Mouse (Mus musculus) ES-E14 (cell line): ENCODE data around the gene Gm11172. TPM values are rescaled to one million over a fixed set of nuclear protein-coding genes. Genes with fewer than 3 reads are reported as not detected.
"Not testable (repeated sequence)": the region's sequence is repeated elsewhere in the genome, so short reads cannot be mapped to it uniquely, and the experiment has no call there.

Source experiments
- DNase-seq: peaks from one replicate; pipeline ENCODE4 v3.0.0-alpha.2; 2013; ENCODE audit warnings: low read depth, low spot score
- H3K27ac ChIP-seq: 2 replicates; pipeline ENCODE4 v1.5.1; 2012; ENCODE audit warnings: low read depth, mild to moderate bottlenecking, low read length, moderate library complexity, mixed read lengths; ENCODE audit not compliant: poor library complexity, insufficient read depth, severe bottlenecking
- H3K36me3 ChIP-seq: 2 replicates; pipeline ENCODE4 v1.6.1; 2012; ENCODE audit warnings: mild to moderate bottlenecking, low read length, moderate library complexity, mixed read lengths; ENCODE audit not compliant: control insufficient read depth, poor library complexity, insufficient read depth, severe bottlenecking
- H3K4me1 ChIP-seq, 2 experiments: fragments of 150-350 bp in 1 of 2; sonication (generic) in 1 of 2; 2 replicates each; pipeline ENCODE4 v1.6.1; 2012; ENCODE audit warnings: low read length in 2 of 2, mild to moderate bottlenecking in 1 of 2, mixed read lengths in 1 of 2; ENCODE audit not compliant: control insufficient read depth in 2 of 2, insufficient read depth in 2 of 2, poor library complexity in 1 of 2
- H3K4me3 ChIP-seq, 2 experiments: fragments of 150-350 bp in 1 of 2; sonication (generic) in 1 of 2; 2 replicates each; pipeline ENCODE4 v1.5.1; 2012; ENCODE audit warnings: low read length in 2 of 2, low read depth in 1 of 2, mild to moderate bottlenecking in 1 of 2, mixed read lengths in 1 of 2; ENCODE audit not compliant: insufficient read depth in 1 of 2, poor library complexity in 1 of 2, severe bottlenecking in 1 of 2
- H3K9ac ChIP-seq: 2 replicates; pipeline ENCODE4 v1.6.1; 2012; ENCODE audit warnings: low read depth, mild to moderate bottlenecking, low read length, mixed read lengths; ENCODE audit not compliant: poor library complexity, insufficient read depth, severe bottlenecking
- H3K9me3 ChIP-seq: fragments of 150-350 bp; sonication (generic); 2 replicates; pipeline ENCODE4 v1.6.1; 2012; ENCODE audit warnings: low read depth, mild to moderate bottlenecking, low read length; ENCODE audit not compliant: control insufficient read depth, insufficient read depth
- CHD2 ChIP-seq: IDR thresholded peaks from 2 replicates; pipeline ENCODE4 v1.6.1; 2014; ENCODE audit warnings: mild to moderate bottlenecking, low read depth, low read length, inconsistent platforms
- HCFC1 ChIP-seq: IDR thresholded peaks from 2 replicates; pipeline ENCODE4 v1.6.1; 2012; ENCODE audit warnings: low read length, inconsistent platforms, borderline replicate concordance; ENCODE audit not compliant: insufficient read depth
- MAFK ChIP-seq: IDR thresholded peaks from 2 replicates; pipeline ENCODE4 v1.6.1; 2014; ENCODE audit warnings: mild to moderate bottlenecking, low read depth, low read length, inconsistent platforms; ENCODE audit not compliant: insufficient read depth
- ZC3H11A ChIP-seq: IDR thresholded peaks from 2 replicates; pipeline ENCODE4 v1.6.1; 2012; ENCODE audit warnings: low read depth, mild to moderate bottlenecking, inconsistent platforms, low read length, borderline replicate concordance
- ZNF384 ChIP-seq: IDR thresholded peaks from 2 replicates; pipeline ENCODE4 v1.6.1; 2012; ENCODE audit warnings: low read depth, low read length, inconsistent platforms
- in situ Hi-C, 2 experiments: fragments of 600-800 bp; cut with MboI; formaldehyde crosslinking; loops; one replicate each; pipeline ENCODE4 v1.15.1; 2025; ENCODE audit warnings: low sequenced_read_pairs in 2 of 2, inconsistent platforms in 1 of 2; ENCODE audit not compliant: unreplicated experiment in 2 of 2
- total RNA-seq: library from RNA; depleted of rRNA; stranded (reverse); fragments of 300-350 nt; gene quantifications from 2 replicates; pipeline ENCODE4 v1.2.3, GENCODE M21; 2012

Gene Gm11172
- total RNA-seq, 1 experiment = not detected

DNA sequence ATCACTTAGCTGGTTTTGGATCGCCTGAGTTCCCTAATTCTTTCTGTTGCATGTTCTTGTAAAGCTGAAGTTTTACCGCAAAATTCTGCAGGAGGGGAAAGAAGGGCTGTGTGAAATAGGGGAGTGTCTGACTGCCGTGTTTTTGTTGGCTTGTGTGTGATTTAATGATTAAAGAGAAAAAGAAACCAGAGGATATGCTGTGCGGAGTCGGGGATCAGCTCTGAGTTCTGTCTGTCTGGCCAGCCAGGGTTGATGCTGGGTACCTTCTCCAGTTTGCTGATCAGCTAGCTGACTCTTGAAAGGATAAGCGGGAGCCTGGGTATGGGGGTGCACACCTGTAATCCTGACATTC, 31.6 kb downstream of the Gm11172 start:
- no peak for DNase-seq
- Histone ChIP-seq H3K4me3 (0 out of 4 replicates have a peak overlapping the region, but pooled peaks of 1 of the 2 experiments have one; percentile 45), H3K27ac (no peak overlapping the region), H3K4me1 (peaks cover 2 to 11% of the 10 kb centered on the region in 2 experiments; a peak in 3 of 4 replicates), H3K9me3 (no peaks in the 10 kb centered on the region), H3K9ac (no peak overlapping the region), H3K36me3 (no peaks in the 10 kb centered on the region)
- no peak for TF ChIP-seq ZC3H11A
- no peak for TF ChIP-seq ZNF384
- no peak for TF ChIP-seq HCFC1
- no peak for TF ChIP-seq MAFK
- TF ChIP-seq CHD2 = no peak
- in situ Hi-C loops = loop anchor here in 1 of 2 experiments (10.0 kb wide), 1 partner anchor 269 kb away; no protein-coding TSS in a partner anchor

DNA sequence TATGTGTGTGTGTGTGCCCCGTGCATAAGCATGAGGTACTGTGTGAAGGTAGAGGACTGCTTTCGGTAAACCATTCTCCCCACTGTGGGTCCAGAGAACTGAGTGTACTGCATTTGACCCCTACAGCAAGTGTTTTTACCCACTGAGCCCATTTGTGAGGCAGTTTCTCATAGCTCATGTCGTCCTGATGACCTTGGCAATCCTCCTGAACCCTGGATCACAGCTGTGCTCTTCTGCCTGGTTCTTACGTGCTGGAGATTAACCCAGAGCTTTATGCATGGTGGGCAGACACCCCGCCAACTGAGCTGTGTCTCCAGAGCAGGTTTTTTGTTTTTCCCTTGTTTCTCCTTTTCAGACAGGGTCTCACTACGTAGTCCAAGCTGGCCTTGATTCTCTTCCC, 33.2 kb downstream of the Gm11172 start:
- no peak for DNase-seq
- Histone ChIP-seq H3K9ac (no peak overlapping the region), H3K27ac (no peak overlapping the region), H3K4me1 (peaks cover 2 to 9% of the 10 kb centered on the region in 2 experiments; a peak in 3 of 4 replicates), H3K4me3 (no peak overlapping the region), H3K9me3 (no peaks in the 10 kb centered on the region), H3K36me3 (no peaks in the 10 kb centered on the region)
- TF ChIP-seq ZC3H11A (no peak), ZNF384 (no peak), CHD2 (no peak), MAFK (no peak), HCFC1 (no peak)
- in situ Hi-C loops = loop anchor here in 1 of 2 experiments (10.0 kb wide), 1 partner anchor 271 kb away; no protein-coding TSS in a partner anchor

DNA sequence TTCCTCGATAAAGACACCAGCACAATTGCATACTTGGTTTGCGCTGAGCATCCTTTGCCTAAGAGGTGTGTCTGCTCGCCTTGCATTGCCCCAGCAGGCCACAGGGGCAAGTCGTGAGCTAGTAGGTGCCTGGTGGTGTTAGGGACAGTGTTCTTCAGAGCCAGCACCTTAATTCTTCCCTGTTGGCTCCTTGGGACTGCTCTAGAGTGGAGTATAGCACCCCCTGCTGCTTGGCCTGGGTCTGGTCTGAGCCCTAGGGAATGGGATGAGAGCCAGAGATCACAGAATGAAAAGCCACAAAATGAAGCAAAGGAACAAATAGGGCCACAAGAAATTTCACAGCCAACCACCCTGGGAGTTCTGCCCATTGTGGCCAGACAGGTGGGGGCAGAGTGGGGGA, 33.8 kb downstream of the Gm11172 start:
- Histone ChIP-seq H3K27ac (no peak overlapping the region), H3K36me3 (no peaks in the 10 kb centered on the region), H3K9ac (no peak overlapping the region), H3K9me3 (no peaks in the 10 kb centered on the region), H3K4me3 (no peak overlapping the region), H3K4me1 (peaks cover 2 to 7% of the 10 kb centered on the region in 2 experiments; a peak in 3 of 4 replicates)
- TF ChIP-seq CHD2 (no peak), ZC3H11A (0 out of 2 replicates have a peak, but pooled peaks have one; percentile 29)
- in situ Hi-C loops = loop anchor here in 1 of 2 experiments (10.0 kb wide), 1 partner anchor 272 kb away; no protein-coding TSS in a partner anchor
- peak; percentile 64 for DNase-seq

DNA sequence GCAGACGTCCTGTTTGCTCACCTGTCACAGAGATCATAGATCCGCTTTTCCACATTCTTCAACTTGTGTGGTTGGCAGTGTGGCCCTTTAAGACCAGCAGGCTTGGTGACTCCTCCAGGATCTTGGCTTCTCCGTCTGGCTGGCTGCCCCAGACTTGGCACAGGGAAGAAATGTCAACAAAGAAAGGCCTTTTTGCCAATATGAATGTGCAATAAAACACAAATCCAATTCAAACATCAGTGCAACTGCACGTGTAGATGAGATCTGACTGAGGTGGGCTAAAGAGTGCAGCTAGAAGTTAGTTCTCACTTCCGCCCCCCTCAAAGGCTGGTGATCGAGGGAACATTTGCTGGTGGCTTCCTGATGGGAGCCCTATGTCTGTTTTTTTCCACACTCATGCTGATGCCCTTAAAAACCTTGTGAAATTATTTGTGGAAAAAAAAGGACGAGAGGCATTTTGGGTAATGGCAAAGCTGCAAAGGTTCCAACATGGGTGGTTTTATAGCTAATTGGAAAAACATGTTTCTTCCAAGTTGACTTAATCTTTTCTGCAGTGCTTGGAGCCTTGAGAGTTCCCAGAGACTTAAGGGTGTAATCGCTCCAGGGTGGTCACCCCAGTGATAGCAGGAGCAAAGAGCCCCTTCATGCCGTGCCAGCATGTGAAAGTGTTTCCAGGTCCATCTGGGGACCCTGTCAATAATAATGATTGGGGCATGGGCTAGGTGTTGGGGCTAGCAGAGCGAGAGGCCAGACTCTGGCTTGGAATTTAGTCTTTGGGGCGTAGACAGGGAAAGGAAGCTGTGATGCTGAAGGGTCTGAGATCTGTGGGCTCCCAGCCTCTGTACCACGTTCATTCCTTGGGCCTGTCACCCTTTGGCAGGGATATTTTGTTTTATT, 37.5 kb downstream of the Gm11172 start:
- Histone ChIP-seq H3K9ac (no peak overlapping the region), H3K4me3 (no peak overlapping the region), H3K9me3 (no peaks in the 10 kb centered on the region), H3K27ac (no peak overlapping the region), H3K36me3 (no peaks in the 10 kb centered on the region), H3K4me1 (peaks cover 0 to 2% of the 10 kb centered on the region in 2 experiments; a peak in 1 of 4 replicates)
- DNase-seq = no peak
- TF ChIP-seq ZC3H11A (no peak), CHD2 (no peak), HCFC1 (no peak), ZNF384 (no peak), MAFK (no peak)
- in situ Hi-C loops = loop anchor here (10.0 to 25.0 kb wide), 2 partner anchors 275 to 288 kb away; no protein-coding TSS in a partner anchor

DNA sequence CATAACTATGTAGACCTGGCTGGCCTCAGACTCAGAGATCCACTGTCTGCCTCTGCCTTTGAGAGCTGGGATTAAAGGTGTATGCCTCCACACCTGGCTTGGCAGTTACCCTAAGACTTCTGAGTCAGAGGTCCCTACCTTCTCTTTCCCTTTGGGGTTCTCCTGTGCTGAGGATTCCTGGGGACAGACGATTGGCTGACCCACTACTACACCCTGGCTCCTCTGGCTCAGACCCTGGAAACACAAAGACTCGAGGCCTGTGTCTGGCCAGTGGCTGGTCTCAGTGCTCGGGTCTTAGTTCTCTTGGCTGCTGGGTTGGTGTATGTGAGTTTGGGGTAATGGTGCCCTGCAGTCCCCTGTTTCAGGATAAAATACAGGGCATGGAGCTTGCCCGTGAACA, 38.2 kb downstream of the Gm11172 start:
- Histone ChIP-seq H3K4me3 (no peak overlapping the region), H3K36me3 (no peaks in the 10 kb centered on the region), H3K9ac (no peak overlapping the region), H3K27ac (no peak overlapping the region), H3K9me3 (no peaks in the 10 kb centered on the region), H3K4me1 (peaks cover 0 to 2% of the 10 kb centered on the region in 2 experiments; a peak in 1 of 4 replicates)
- in situ Hi-C loops = loop anchor here in 1 of 2 experiments (25.0 kb wide), 1 partner anchor 289 kb away; no protein-coding TSS in a partner anchor
- DNase-seq = no peak
- TF ChIP-seq ZNF384 (no peak), HCFC1 (no peak), MAFK (no peak), ZC3H11A (no peak), CHD2 (no peak)

DNA sequence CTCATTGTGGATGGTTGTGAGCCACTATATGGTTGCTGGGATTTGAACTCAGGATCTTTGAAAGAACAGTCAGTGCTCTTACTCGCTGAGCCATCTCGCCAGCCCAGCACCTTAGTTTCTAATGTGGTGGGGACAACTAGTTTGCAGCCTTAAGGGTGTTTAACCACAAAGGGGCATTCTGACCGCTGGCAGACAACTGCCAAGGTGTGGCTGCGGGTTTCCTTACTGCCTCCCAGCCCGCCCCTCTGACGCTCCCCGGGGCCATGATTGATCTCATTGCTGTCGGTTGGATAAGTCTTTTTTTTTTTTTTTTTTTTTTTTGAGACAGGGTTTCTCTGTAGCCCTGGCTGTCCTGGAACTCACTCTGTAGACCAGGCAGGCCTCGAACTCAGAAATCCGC, 39.5 kb downstream of the Gm11172 start:
- H3K9ac ChIP-seq, H3K36me3 ChIP-seq, H3K9me3 ChIP-seq, H3K27ac ChIP-seq, H3K4me1 ChIP-seq, DNase-seq, H3K4me3 ChIP-seq: not testable (repeated sequence)
- in situ Hi-C loops = loop anchor here in 1 of 2 experiments (25.0 kb wide), 1 partner anchor 290 kb away; no protein-coding TSS in a partner anchor
